Mouse (Mus musculus): ENCODE measurements around the gene Olfr1261.

Olfr1261 gene

DNA sequence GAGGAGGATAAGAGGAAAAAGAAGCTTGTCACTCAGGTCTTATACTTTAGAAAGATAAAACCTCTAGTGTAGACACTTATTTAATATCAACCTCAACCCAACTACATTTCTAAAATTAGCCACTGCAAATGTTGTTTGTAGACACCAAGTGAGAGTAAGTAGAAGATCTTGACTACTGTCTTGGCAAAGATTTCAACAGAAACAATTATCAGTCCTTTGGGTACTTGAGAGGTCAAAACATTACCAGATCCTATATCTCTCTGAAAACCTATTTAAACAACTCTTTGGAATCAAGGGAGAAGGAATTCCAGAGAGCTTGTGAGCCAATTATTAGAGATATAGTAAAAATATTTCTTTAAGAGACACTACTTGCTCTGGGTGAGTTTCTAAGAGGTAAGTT lies at the start of gene Olfr1261:
Gene Olfr1261 (plus strand): TSS at position 301 of the 400 bp plus-strand sequence.
- DNase-seq (ENCODE audit: extremely low read depth, low read depth), result no peak

DNA sequence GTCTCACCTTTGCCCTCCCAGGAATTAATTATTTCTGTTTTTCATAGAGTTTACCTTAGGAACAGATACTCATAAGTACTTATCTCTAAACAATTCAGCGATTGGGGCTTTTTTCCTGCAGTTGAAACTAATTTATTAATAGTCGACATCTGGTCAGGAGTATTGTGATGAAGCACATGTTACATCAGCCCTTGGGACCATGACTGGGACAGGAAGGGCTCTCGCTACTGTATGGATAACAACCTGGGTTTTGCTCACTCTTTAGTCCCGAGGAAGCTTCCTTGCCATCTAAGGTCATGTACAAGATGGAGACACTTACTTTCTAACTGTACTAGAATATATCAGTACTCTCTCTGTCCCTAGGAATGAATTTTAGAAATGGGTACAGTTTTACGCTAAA lies 42.5 kb upstream of the Olfr1261 start, which contains the start of gene Olfr1259:
Gene Olfr1259 (minus strand): TSS at position 101 of the 400 bp plus-strand sequence.
- DNase-seq (ENCODE audit: extremely low read depth, low read depth), result no peak

DNA sequence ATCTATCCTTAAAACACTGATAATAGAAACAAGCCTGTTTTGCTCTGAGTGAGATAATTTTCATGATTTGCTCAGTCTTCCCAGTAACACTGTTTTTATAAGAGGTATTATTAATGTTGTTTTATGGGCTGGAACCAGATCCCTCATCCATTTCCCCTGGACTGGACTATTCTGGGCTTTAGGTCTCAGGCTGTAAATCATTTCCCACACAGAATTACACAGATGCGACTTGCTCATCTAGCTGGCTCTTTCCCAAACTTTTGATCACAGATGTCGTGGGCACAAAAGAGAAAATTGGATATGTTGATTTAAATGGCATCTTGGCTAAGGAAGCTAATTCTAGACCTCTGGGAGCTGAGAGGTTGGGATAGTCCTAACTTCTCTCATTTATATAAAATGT lies 16.8 kb upstream of the Olfr1261 start, which contains the start of gene Olfr1260:
Gene Olfr1260 (plus strand): TSS at position 157 of the 400 bp plus-strand sequence.
- DNase-seq (ENCODE audit: extremely low read depth, low read depth), result no peak

DNA sequence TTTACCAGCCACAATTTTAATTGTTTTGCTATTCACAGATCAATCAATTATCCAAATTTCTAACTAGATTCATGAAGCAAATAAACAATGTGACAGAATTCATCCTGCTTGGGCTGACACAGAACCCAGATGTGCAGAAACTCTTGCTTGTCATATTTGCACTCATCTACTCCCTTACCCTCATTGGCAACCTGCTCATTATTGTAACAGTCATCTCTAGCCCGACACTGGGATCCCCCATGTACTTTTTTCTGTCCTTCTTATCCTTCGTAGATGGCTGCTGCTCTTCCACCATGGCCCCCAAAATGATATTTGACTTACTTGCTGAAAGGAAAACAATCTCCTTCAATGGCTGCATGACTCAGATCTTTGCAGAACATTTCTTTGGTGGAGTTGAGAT lies 13.3 kb upstream of the Olfr1261 start:
- no peak for DNase-seq (ENCODE audit: extremely low read depth, low read depth)

DNA sequence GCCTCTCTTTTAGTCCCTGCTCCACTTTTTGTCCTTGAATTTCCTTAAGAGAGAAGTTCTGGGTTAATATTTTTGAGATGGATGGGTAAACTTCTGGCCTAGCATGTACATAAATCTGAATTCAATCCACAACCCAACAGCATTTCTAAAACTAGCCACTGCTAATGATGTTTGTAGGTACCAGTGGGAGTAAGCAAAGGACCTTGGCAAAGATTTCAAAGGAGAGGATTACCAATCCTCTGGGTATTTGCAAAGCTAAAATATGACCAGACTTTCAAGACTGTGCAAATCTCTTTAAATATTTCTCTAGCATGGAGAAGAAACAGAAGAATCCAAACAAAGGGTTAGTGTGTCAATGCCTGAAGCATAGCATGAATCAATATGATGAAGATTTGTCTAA lies 8.8 kb downstream of the Olfr1261 start, which contains the start of gene Olfr1262:
Gene Olfr1262 (plus strand): TSS at position 301 of the 400 bp plus-strand sequence.
- no peak for DNase-seq (ENCODE audit: extremely low read depth, low read depth)

DNA sequence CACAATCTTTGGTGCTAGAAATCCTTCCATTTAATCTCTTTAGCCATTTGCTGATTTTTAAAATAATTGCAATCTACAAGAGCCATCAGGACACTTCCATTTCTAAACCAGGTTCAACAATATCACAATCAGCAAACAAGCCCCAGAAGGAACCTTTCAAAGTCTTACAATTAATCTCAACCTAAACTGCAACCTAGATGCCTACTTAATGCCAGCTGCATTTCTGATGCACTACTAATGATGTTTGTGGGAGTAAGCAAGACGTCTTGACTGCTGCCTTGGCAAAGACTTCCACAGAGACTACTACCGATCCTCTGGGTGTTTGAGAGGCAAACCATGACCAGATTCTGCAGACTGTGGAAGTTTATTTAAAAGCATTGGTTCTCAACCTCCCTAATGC lies 20.8 kb downstream of the Olfr1261 start, which contains the start of gene Olfr1263:
Gene Olfr1263 (plus strand): TSS at position 301 of the 400 bp plus-strand sequence.
- DNase-seq (ENCODE audit: extremely low read depth, low read depth), result no peak

DNA sequence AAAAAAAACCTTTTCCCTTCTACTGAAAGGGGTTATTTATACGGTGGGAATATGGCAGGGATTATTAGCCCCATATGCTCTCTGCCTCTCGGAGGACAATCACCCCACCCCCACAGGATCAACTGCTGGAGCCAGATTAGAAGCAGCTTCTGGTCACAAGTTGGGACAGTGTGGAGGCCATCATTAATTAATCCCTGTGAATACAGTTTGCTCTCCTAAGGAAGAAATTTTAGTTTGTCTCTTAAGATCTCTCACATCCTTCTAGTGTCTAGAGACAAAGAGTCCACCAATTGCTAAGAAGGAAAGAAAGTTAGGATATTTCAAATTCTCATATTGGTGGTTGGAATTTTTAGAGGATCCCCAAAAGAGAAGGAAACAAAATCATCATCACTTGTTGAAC lies 34.5 kb downstream of the Olfr1261 start, which contains the start of gene Olfr1264:
Gene Olfr1264 (minus strand): TSS at position 101 of the 400 bp plus-strand sequence.
- DNase-seq (ENCODE audit: extremely low read depth, low read depth), result no peak

DNA sequence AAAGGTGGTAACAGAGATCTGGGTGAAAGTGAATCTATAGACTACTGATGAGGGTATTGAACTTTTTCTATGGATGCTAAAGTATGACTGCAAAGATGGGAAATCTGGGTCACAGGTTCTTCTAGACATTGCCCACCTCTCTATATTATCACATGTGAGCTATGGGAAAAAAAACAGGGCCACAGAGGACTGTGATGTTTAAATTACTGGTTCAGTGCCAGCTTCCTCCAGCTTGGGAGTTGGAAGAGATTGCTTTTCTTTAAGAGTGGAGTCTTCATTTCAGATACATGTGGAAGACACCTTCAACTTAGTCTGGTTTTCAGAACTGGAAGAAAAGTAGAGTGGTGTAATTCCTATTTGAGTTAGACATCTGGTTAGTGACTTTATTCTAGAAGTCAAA lies 44.0 kb downstream of the Olfr1261 start, which contains the start of gene Olfr1265:
Gene Olfr1265 (plus strand): TSS at position 301 of the 400 bp plus-strand sequence.
- no peak for DNase-seq (ENCODE audit: extremely low read depth, low read depth)
